Mouse (Mus musculus): ENCODE data around the gene Kcnb1.

GRCm38 (mm10) chr2:167079535-167080257, 110.3 kb downstream of the Kcnb1 start:
- TF ChIP-seq CTCF (IDR thresholded peaks at IDR 0.05; ENCODE audit: low read depth) (no peak), EP300 (optimal IDR thresholded peaks at IDR 0.05) (no peak)

Data from stomach, postnatal 0 days (tissue).